Mouse (Mus musculus) thymus, postnatal 36 days (tissue): Measurements from ENCODE around the gene Ppp1r9a.

Source experiments
- DNase-seq, 2 experiments: peaks; one replicate each; pipeline ENCODE4 v3.0.0; 2022; ENCODE audit warnings: mixed read lengths in 2 of 2

Gene Ppp1r9a

GRCm38 (mm10) chr6:5164855-5165254, 262.1 kb downstream of the Ppp1r9a start:
- DNase-seq: no peak

GRCm38 (mm10) chr6:5167051-5167677, 264.4 kb downstream of the Ppp1r9a start:
- no peak for DNase-seq

GRCm38 (mm10) chr6:5168158-5168557, 265.4 kb downstream of the Ppp1r9a start:
- DNase-seq: no peak

GRCm38 (mm10) chr6:5171418-5171817, 268.7 kb downstream of the Ppp1r9a start:
- no peak for DNase-seq

- DNase-seq: no peak
Measured at GRCm38 (mm10) chr6:5172571-5172970, 269.9 kb downstream of the Ppp1r9a start.

- DNase-seq: no peak
Measured at GRCm38 (mm10) chr6:5174179-5174812, 271.6 kb downstream of the Ppp1r9a start.

- DNase-seq: no peak
Measured at GRCm38 (mm10) chr6:5177967-5178891, 275.5 kb downstream of the Ppp1r9a start.

GRCm38 (mm10) chr6:5179189-5179588, 276.5 kb downstream of the Ppp1r9a start:
- DNase-seq: no peak

- DNase-seq: no peak
Measured at GRCm38 (mm10) chr6:5180645-5181044, 277.9 kb downstream of the Ppp1r9a start.

- DNase-seq: no peak
Measured at GRCm38 (mm10) chr6:5186229-5186950, 283.7 kb downstream of the Ppp1r9a start.

GRCm38 (mm10) chr6:5187586-5187985, 284.9 kb downstream of the Ppp1r9a start:
- DNase-seq: no peak

- DNase-seq: no peak
Measured at GRCm38 (mm10) chr6:5188036-5188435, 285.3 kb downstream of the Ppp1r9a start.

GRCm38 (mm10) chr6:5188938-5189337, 286.2 kb downstream of the Ppp1r9a start:
- DNase-seq: no peak

- DNase-seq: no peak
Measured at GRCm38 (mm10) chr6:5189507-5189906, 286.8 kb downstream of the Ppp1r9a start.

- no peak for DNase-seq
Measured at GRCm38 (mm10) chr6:5190761-5191160, 288.0 kb downstream of the Ppp1r9a start.

GRCm38 (mm10) chr6:5193693-5194092, 291.0 kb downstream of the Ppp1r9a start, which contains the start of gene Pon1:
TSS of gene Pon1 (minus strand) at chr6:5193946.
- DNase-seq: no peak

GRCm38 (mm10) chr6:5198590-5198989, 295.9 kb downstream of the Ppp1r9a start:
- DNase-seq: no peak

- DNase-seq: no peak
Measured at GRCm38 (mm10) chr6:5199376-5199905, 296.7 kb downstream of the Ppp1r9a start.

- DNase-seq: no peak
Measured at GRCm38 (mm10) chr6:5199916-5200315, 297.2 kb downstream of the Ppp1r9a start.

GRCm38 (mm10) chr6:5207817-5208216, 305.1 kb downstream of the Ppp1r9a start:
- no peak for DNase-seq
